ENCODE assay signal across 15 mouse cellular contexts in genomic region chr3:38613706-38614105, GRCm38 (mm10).
DNase-seq lines count a peak whose midpoint lies in the region; TF ChIP-seq lines count a peak whose summit lies in the region.
"Had no signal": no experiment of that assay in that cellular context is flagged by ENCODE, and none has a peak within 500 bp of the region (broad histone marks: within the 10 kb centered on the region; RNA-seq: fewer than 3 reads in every experiment).

No protein-coding gene starts in this region.

- no peak for DNase-seq in kidney, adult 2 months
- no peak for DNase-seq in kidney, postnatal 36 days
- peak; percentile 18 for DNase-seq in thymus, adult 2 months
- DNase-seq in thymus, adult 18-20 months = no peak
- no peak for DNase-seq in brain, embryonic 14.5 days (ENCODE audit: low read depth)
- no peak for DNase-seq in right cerebral cortex, postnatal 36 days (ENCODE audit: low spot score in 2 of 2)
- no peak for DNase-seq in MN1 (ENCODE audit: low spot score)
- DNase-seq: cerebellum, postnatal 14 days; lung, postnatal 10 days had no signal

- 0 out of 2 replicates have a peak, but pooled peaks have one; percentile 29 for TF ChIP-seq CTCF in kidney, adult 2 months (conservative IDR thresholded peaks at IDR 0.05; ENCODE audit: insufficient read depth, insufficient read length, low read depth, low read length)
- TF ChIP-seq CTCF in thymus, adult 2 months (IDR thresholded peaks at IDR 0.05; ENCODE audit: borderline replicate concordance, control insufficient read depth, extremely low read depth, insufficient read depth, low read length, poor library complexity) = no peak
- peak; percentile 35; the same call in 1 of the 2 replicates for TF ChIP-seq CTCF in brain, embryonic 14.5 days (IDR thresholded peaks at IDR 0.05; ENCODE audit: borderline replicate concordance, extremely low read depth, insufficient read depth, insufficient read length)

- no peaks in the 10 kb centered on the region for H3K36me3 ChIP-seq in kidney, adult 2 months (ENCODE audit: control insufficient read depth, insufficient read depth, low read length)
- no peaks in the 10 kb centered on the region for H3K36me3 ChIP-seq in thymus, adult 2 months (ENCODE audit: control insufficient read depth, insufficient read depth, low read length)
- H3K36me3 ChIP-seq: embryonic facial prominence, embryonic 13.5 days; G1E; heart, embryonic 10.5 days; hindbrain, embryonic 10.5 days; limb, embryonic 12.5 days; midbrain, embryonic 13.5 days had no signal

- H3K27me3 ChIP-seq in kidney, adult 2 months (replicated peaks; ENCODE audit: control insufficient read depth, insufficient read depth, low read length) = no peaks in the 10 kb centered on the region
- no peaks in the 10 kb centered on the region for H3K27me3 ChIP-seq in thymus, adult 2 months (ENCODE audit: control insufficient read depth, insufficient read depth, low read length)
- H3K27me3 ChIP-seq: embryonic facial prominence, embryonic 13.5 days; limb, embryonic 12.5 days; midbrain, embryonic 13.5 days had no signal

- H3K27ac ChIP-seq in kidney, adult 2 months (ENCODE audit: insufficient read depth, low read depth, low read length) = no peak overlapping the region
- no peak overlapping the region for H3K27ac ChIP-seq in thymus, adult 2 months (ENCODE audit: control insufficient read depth, insufficient read depth, low read length)
- H3K27ac ChIP-seq: embryonic facial prominence, embryonic 13.5 days; heart, embryonic 10.5 days; hindbrain, embryonic 10.5 days; limb, embryonic 12.5 days; midbrain, embryonic 13.5 days had no signal

- H3K4me1 ChIP-seq in kidney, adult 2 months (ENCODE audit: control insufficient read depth, insufficient read depth, low read length) = no peaks in the 10 kb centered on the region
- 0 out of 2 replicates have a peak, but pooled peaks cover 2% of the 10 kb centered on the region for H3K4me1 ChIP-seq in thymus, adult 2 months (replicated peaks; ENCODE audit: control insufficient read depth, insufficient read depth, low read length)
- H3K4me1 ChIP-seq: midbrain, embryonic 13.5 days had no signal

- no peak overlapping the region for H3K4me3 ChIP-seq in kidney, adult 2 months (ENCODE audit: insufficient read depth, low read depth, low read length)
- no peak overlapping the region for H3K4me3 ChIP-seq in thymus, adult 2 months (ENCODE audit: control insufficient read depth, insufficient read depth, low read length)
- H3K4me3 ChIP-seq: embryonic facial prominence, embryonic 13.5 days; heart, embryonic 10.5 days; hindbrain, embryonic 10.5 days; limb, embryonic 12.5 days; midbrain, embryonic 13.5 days had no signal

- no peak for TF ChIP-seq POLR2A in kidney, adult 2 months (IDR thresholded peaks at IDR 0.05; ENCODE audit: low read depth, low read length)
- TF ChIP-seq POLR2A in thymus, adult 2 months (IDR thresholded peaks at IDR 0.05; ENCODE audit: control insufficient read depth, extremely low read depth, insufficient read depth, low read length, poor library complexity) = no peak
- no peak for TF ChIP-seq POLR2A in brain, embryonic 14.5 days (IDR thresholded peaks at IDR 0.05; ENCODE audit: borderline replicate concordance, extremely low read depth, insufficient read depth, insufficient read length, poor library complexity, severe bottlenecking)

- 74% methylated on average over 6 of the region's 6 CpGs for WGBS in kidney, adult 2 months
- 81% methylated on average over 6 of the region's 6 CpGs for WGBS in thymus, adult 2 months
